Mouse (Mus musculus) G1E (cell line): ENCODE measurements around the gene Ccm2. TPM values are rescaled to one million over a fixed set of nuclear protein-coding genes. Genes with fewer than 3 reads are reported as not detected.

Experiments used
- ATAC-seq: 2 replicates; pipeline ENCODE4 v1.8.0; 2016; ENCODE audit warnings: mild to moderate bottlenecking; ENCODE audit not compliant: insufficient number of reproducible peaks, poor library complexity, low FRiP score, severe bottlenecking; ENCODE audit errors: extremely low read depth
- DNase-seq: peaks from one replicate; pipeline ENCODE4 v3.0.0; 2012; ENCODE audit warnings: low spot score
- H3K27me3 ChIP-seq: 2 replicates; pipeline ENCODE4 v1.6.1; 2012; ENCODE audit warnings: mild to moderate bottlenecking, low read length, inconsistent platforms; ENCODE audit not compliant: insufficient read depth
- H3K36me3 ChIP-seq: replicated peaks from 2 replicates; pipeline ENCODE3; 2012; ENCODE audit warnings: mild to moderate bottlenecking, inconsistent platforms
- H3K4me1 ChIP-seq: 2 replicates; pipeline ENCODE4 v1.6.1; 2012; ENCODE audit warnings: low read depth, low read length, inconsistent platforms, mixed read lengths; ENCODE audit not compliant: insufficient read depth
- H3K4me3 ChIP-seq: 2 replicates; pipeline ENCODE4 v1.5.1; 2012; ENCODE audit warnings: low read depth, mild to moderate bottlenecking, inconsistent platforms, low read length, moderate library complexity, mixed read lengths
- H3K9me3 ChIP-seq: replicated peaks from 2 replicates; pipeline ENCODE4 v1.6.1; 2012; ENCODE audit warnings: inconsistent platforms
- CTCF ChIP-seq: IDR thresholded peaks from 2 replicates; pipeline ENCODE4 v1.5.1; 2012; ENCODE audit warnings: low read depth, low read length, inconsistent platforms, mixed read lengths
- GATA1 ChIP-seq: IDR thresholded peaks from 2 replicates; pipeline ENCODE4 v1.6.1; 2012; ENCODE audit warnings: borderline replicate concordance, low read length, inconsistent platforms, mixed read lengths
- GATA2 ChIP-seq: IDR thresholded peaks from 2 replicates; pipeline ENCODE4 v1.6.1; 2012; ENCODE audit warnings: low read depth, low read length, inconsistent platforms, borderline replicate concordance
- POLR2AphosphoS5 ChIP-seq: IDR thresholded peaks from 2 replicates; pipeline ENCODE4 v1.6.1; 2012; ENCODE audit warnings: low read depth, low read length, inconsistent platforms; ENCODE audit not compliant: insufficient replicate concordance
- TAL1 ChIP-seq: conservative IDR thresholded peaks from 2 replicates; pipeline ENCODE4 v1.6.1; 2012; ENCODE audit warnings: low read depth, low read length, inconsistent platforms, mixed read lengths
- polyA plus RNA-seq: library from polyadenylated mRNA; stranded (reverse); fragments of >175 nt; gene quantifications from 2 replicates; pipeline ENCODE4 v1.2.3, GENCODE M21; 2012
- total RNA-seq, 2 experiments: library from RNA; stranded (forward) in 1 of 2; stranded (reverse) in 1 of 2; fragments of 200-1000 nt in 1 of 2; fragments of >200 nt in 1 of 2; fragmentation: Nextera tagmentation in 1 of 2; gene quantifications; 2 replicates each; pipeline ENCODE4 v1.2.3; 2014 to 2017

Gene Ccm2
- total and polyA plus RNA-seq, 3 experiments, result 22.5 to 34.9 (median 32.1) TPM

DNA sequence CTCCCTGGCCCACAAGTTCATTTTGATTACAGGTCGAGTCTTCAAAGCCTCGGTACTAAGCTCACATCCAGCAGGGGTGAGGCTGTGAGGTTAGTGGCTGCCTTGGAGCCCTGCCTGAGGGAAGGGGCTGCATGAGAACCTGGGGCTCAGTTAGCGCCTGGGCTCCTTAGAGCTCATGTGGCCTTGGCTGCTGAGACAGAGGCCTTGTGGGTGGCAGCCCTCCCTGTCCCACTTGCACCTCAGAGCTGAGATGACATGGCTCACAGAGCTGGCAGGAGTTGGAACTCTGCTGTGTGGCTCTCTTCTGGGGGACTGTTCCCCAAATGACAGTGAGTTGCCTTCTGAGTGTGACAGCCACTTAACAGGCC, 22.7 kb downstream of the Ccm2 start:
- Histone ChIP-seq H3K4me1 (peaks cover 36% of the 10 kb centered on the region), H3K27me3 (no peaks in the 10 kb centered on the region), H3K9me3 (no peaks in the 10 kb centered on the region), H3K36me3 (peaks cover 79% of the 10 kb centered on the region), H3K4me3 (no peak overlapping the region)
- DNase-seq, result no peak
- ATAC-seq, result no peak
- TF ChIP-seq GATA1 (no peak), POLR2AphosphoS5 (no peak), TAL1 (no peak), GATA2 (no peak), CTCF (no peak)

GRCm38 (mm10) chr11:6576151-6576550, 29.5 kb downstream of the Ccm2 start:
- H3K9me3 ChIP-seq, result no peaks in the 10 kb centered on the region
- TF ChIP-seq CTCF, result no peak
- TF ChIP-seq POLR2AphosphoS5, result no peak
- H3K4me3 ChIP-seq, result no peak overlapping the region
- H3K4me1 ChIP-seq, result no peaks in the 10 kb centered on the region
- no peaks in the 10 kb centered on the region for H3K27me3 ChIP-seq
- DNase-seq (no peak), ATAC-seq (no peak)
- peaks cover 72% of the 10 kb centered on the region for H3K36me3 ChIP-seq

DNA sequence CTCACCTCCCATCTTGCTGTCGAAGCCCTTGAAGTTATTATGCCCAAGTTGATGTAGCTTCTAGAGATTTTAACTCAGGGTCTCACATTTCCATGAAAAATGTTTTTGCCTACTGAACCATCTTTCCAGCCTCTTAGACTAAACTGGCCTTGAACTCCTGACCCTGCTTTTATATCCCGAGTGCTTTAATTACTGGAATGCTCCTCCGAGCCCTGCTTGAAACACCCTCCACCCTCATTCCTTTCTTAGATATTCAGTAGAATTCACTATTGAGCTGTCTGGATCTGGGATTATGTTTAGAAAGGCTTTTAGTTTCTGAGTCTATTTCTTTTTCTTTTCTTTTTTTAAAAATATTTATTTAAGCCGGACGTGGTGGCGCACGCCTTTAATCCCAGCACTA, 32.7 kb downstream of the Ccm2 start:
- Histone ChIP-seq H3K9me3 (no peaks in the 10 kb centered on the region), H3K36me3 (peaks cover 73% of the 10 kb centered on the region), H3K4me1 (no peaks in the 10 kb centered on the region), H3K27me3 (no peaks in the 10 kb centered on the region), H3K4me3 (no peak overlapping the region)
- ATAC-seq (no peak), DNase-seq (no peak)
- no peak for TF ChIP-seq GATA2
- TF ChIP-seq POLR2AphosphoS5, result no peak
- no peak for TF ChIP-seq GATA1
- no peak for TF ChIP-seq CTCF
- no peak for TF ChIP-seq TAL1

- no peaks in the 10 kb centered on the region for H3K9me3 ChIP-seq
- H3K4me1 ChIP-seq, result peaks cover 5% of the 10 kb centered on the region
- H3K27me3 ChIP-seq, result no peaks in the 10 kb centered on the region
- no peak for ATAC-seq
- TF ChIP-seq GATA2, result no peak
- TF ChIP-seq TAL1, result no peak
- no peak for TF ChIP-seq POLR2AphosphoS5
- TF ChIP-seq GATA1, result no peak
- no peak for TF ChIP-seq CTCF
- H3K36me3 ChIP-seq, result peaks cover 79% of the 10 kb centered on the region
- DNase-seq, result no peak
- H3K4me3 ChIP-seq, result no peak overlapping the region
Observed at GRCm38 (mm10) chr11:6580065-6580750, 33.5 kb downstream of the Ccm2 start.

DNA sequence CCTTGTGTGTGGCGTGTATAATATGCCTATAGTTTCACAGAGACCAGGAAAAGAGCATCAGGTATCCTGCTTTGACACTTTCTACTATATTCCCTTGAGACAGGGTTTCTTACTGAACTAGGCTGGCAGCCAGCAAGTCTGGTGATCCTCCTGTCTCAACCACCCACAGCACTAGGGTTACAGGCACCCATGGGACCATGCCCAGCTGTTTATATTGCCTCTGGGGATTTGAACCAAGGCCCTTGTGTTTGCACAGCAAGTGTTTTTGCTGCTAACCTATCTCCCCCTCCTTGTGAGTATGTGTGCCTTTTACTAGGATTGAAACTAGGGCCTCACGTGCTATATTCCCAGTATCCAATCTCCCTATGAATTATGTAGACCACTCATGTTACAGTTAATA, 34.9 kb downstream of the Ccm2 start:
- H3K4me1 ChIP-seq, result peaks cover 17% of the 10 kb centered on the region
- H3K4me3 ChIP-seq, result no peak overlapping the region
- H3K36me3 ChIP-seq, result peaks cover 79% of the 10 kb centered on the region
- no peak for ATAC-seq
- no peak for TF ChIP-seq GATA1
- no peak for TF ChIP-seq CTCF
- TF ChIP-seq TAL1, result no peak
- no peak for TF ChIP-seq POLR2AphosphoS5
- no peak for TF ChIP-seq GATA2
- no peaks in the 10 kb centered on the region for H3K9me3 ChIP-seq
- H3K27me3 ChIP-seq, result no peaks in the 10 kb centered on the region
- no peak for DNase-seq

GRCm38 (mm10) chr11:6585748-6586147, 39.1 kb downstream of the Ccm2 start:
- Histone ChIP-seq H3K27me3 (no peaks in the 10 kb centered on the region), H3K4me1 (peaks cover 26% of the 10 kb centered on the region)

More at GRCm38 (mm10) chr11:6585748-6586147, 39.1 kb downstream of the Ccm2 start:
- Histone ChIP-seq H3K9me3 (no peaks in the 10 kb centered on the region), H3K4me3 (no peak overlapping the region), H3K36me3 (peaks cover 84% of the 10 kb centered on the region)
- ATAC-seq (no peak), DNase-seq (no peak)
- TF ChIP-seq POLR2AphosphoS5, result no peak
- TF ChIP-seq TAL1, result no peak
- TF ChIP-seq GATA2, result no peak
- no peak for TF ChIP-seq GATA1
- TF ChIP-seq CTCF, result no peak
